Mouse (Mus musculus) C2C12 (cell line): ENCODE measurements around the gene Mpzl1. TPM values are rescaled to one million over a fixed set of nuclear protein-coding genes. Genes with fewer than 3 reads are reported as not detected.

ENCODE experiments used
- H3K27me3 ChIP-seq: one replicate; pipeline ENCODE4 v1.6.1; 2011; ENCODE audit not compliant: control insufficient read depth, insufficient read depth, insufficient read length
- H3K36me3 ChIP-seq: one replicate; pipeline ENCODE4 v1.6.1; 2011; ENCODE audit not compliant: control insufficient read depth, insufficient read depth
- H3K4me3 ChIP-seq: one replicate; pipeline ENCODE4 v1.5.1; 2011; ENCODE audit warnings: mild to moderate bottlenecking, control low read depth; ENCODE audit not compliant: poor library complexity, insufficient read depth, severe bottlenecking
- H3K79me2 ChIP-seq: one replicate; pipeline ENCODE4 v1.6.1; 2011; ENCODE audit not compliant: control insufficient read depth, insufficient read depth
- H3K79me3 ChIP-seq: one replicate; pipeline ENCODE4 v1.6.1; 2011; ENCODE audit warnings: low read depth, control low read depth
- H3ac ChIP-seq: one replicate; pipeline ENCODE3; 2011; ENCODE audit warnings: low read depth; ENCODE audit not compliant: control insufficient read depth, insufficient read length
- CEBPB ChIP-seq: IDR thresholded peaks from one replicate; pipeline ENCODE4 v1.6.1; 2011; ENCODE audit warnings: low read depth, mild to moderate bottlenecking, control low read depth, moderate library complexity
- CTCF ChIP-seq: IDR thresholded peaks from one replicate; pipeline ENCODE4 v1.5.1; 2011; ENCODE audit not compliant: control insufficient read depth, insufficient read depth, insufficient read length
- FOSL1 ChIP-seq: IDR thresholded peaks from one replicate; pipeline ENCODE4 v1.8.0; 2011; ENCODE audit warnings: mild to moderate bottlenecking, low read length; ENCODE audit not compliant: poor library complexity, insufficient read depth, severe bottlenecking
- MAX ChIP-seq: IDR thresholded peaks from one replicate; pipeline ENCODE4 v1.6.1; 2011; ENCODE audit warnings: mild to moderate bottlenecking, control low read depth
- MYOD1 ChIP-seq: IDR thresholded peaks from one replicate; pipeline ENCODE4 v1.6.1; 2011; ENCODE audit warnings: low read depth; ENCODE audit not compliant: control insufficient read depth, insufficient read length
- MYOG ChIP-seq: IDR thresholded peaks from one replicate; pipeline ENCODE4 v1.6.1; 2011; ENCODE audit not compliant: control insufficient read depth, insufficient read length; ENCODE audit errors: extremely low read depth
- USF1 ChIP-seq: IDR thresholded peaks from one replicate; pipeline ENCODE4 v1.6.1; 2011; ENCODE audit warnings: low read depth, mild to moderate bottlenecking, control low read depth, moderate library complexity
- polyA plus RNA-seq: library from polyadenylated mRNA; unstranded; fragments of >200 nt; fragmentation: generic; extraction: Trizol; gene quantifications from one replicate; pipeline ENCODE4 v1.2.1, GENCODE M21; 2012; ENCODE audit warnings: missing spikeins

Gene Mpzl1
- polyA plus RNA-seq, 1 experiment, result 32.1 TPM

- peaks cover 3% of the 10 kb centered on the region for H3K36me3 ChIP-seq
- no peak overlapping the region for H3ac ChIP-seq
- no peaks in the 10 kb centered on the region for H3K27me3 ChIP-seq
- TF ChIP-seq MAX (no peak), FOSL1 (no peak), MYOD1 (no peak), USF1 (no peak), CTCF (no peak), MYOG (no peak), CEBPB (no peak)
- H3K4me3 ChIP-seq, result no peak overlapping the region
- no peaks in the 10 kb centered on the region for H3K79me2 ChIP-seq
- no peaks in the 10 kb centered on the region for H3K79me3 ChIP-seq
Observed at GRCm38 (mm10) chr1:165590760-165591159, 43.6 kb downstream of the Mpzl1 start.

GRCm38 (mm10) chr1:165589280-165590048 is 44.9 kb downstream of the Mpzl1 start:
- H3K79me2 ChIP-seq, result no peaks in the 10 kb centered on the region

GRCm38 (mm10) chr1:165587845-165588244 is 46.5 kb downstream of the Mpzl1 start:
- Histone ChIP-seq H3K27me3 (no peaks in the 10 kb centered on the region), H3K79me3 (no peaks in the 10 kb centered on the region), H3ac (no peak overlapping the region), H3K4me3 (no peak overlapping the region), H3K36me3 (peaks cover 3% of the 10 kb centered on the region), H3K79me2 (no peaks in the 10 kb centered on the region)
- no peak for TF ChIP-seq USF1
- no peak for TF ChIP-seq MAX
- no peak for TF ChIP-seq CTCF
- TF ChIP-seq MYOG, result no peak
- TF ChIP-seq CEBPB, result no peak
- TF ChIP-seq FOSL1, result no peak
- TF ChIP-seq MYOD1, result no peak

More at GRCm38 (mm10) chr1:165589280-165590048, 44.9 kb downstream of the Mpzl1 start:
- TF ChIP-seq FOSL1 (no peak), MYOG (no peak), MAX (no peak), MYOD1 (no peak), USF1 (no peak), CTCF (no peak), CEBPB (no peak)
- Histone ChIP-seq H3K27me3 (no peaks in the 10 kb centered on the region), H3K79me3 (no peaks in the 10 kb centered on the region), H3ac (no peak overlapping the region), H3K4me3 (no peak overlapping the region), H3K36me3 (peaks cover 3% of the 10 kb centered on the region)

GRCm38 (mm10) chr1:165586366-165586765 is 48.0 kb downstream of the Mpzl1 start:
- no peaks in the 10 kb centered on the region for H3K79me2 ChIP-seq
- TF ChIP-seq MYOG (no peak), MAX (no peak), USF1 (no peak), CEBPB (no peak)
- H3K27me3 ChIP-seq, result no peaks in the 10 kb centered on the region

DNA sequence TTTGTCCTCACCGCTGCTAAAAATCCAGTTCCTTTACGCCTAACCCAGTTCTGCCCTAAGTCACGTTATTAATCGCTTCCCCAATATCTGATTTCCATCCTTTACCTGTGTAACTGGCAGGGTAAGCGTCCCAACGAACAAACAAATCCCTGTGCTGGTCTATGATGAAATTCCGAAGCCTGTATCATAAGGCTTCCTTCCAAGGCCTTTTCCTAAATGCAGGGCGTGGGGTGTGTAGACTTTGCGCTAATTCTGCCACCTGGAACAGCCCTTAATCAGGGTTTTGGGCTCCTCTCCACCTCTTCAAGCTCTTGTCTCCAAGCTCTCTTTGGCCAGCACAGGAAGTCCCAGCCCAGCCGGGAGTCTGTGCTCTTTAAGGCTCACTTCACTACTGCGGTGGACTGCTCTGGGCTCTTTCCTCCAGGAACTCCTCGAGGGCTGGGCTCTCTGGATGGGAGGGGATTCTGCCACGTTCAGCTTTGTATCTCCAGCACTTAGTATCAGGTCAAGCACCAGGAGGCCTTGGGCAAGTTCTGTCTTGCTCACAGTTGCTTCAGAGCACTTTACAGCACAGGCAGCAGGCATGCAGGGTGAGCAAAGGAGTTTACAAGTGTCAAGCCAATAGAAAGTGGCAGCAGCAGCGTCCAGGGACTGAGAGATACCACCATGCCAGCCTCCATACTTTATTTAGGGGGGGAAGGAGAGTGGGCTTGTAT is 48.8 kb downstream of the Mpzl1 start:
- Histone ChIP-seq H3K79me2 (no peaks in the 10 kb centered on the region), H3K36me3 (no peaks in the 10 kb centered on the region), H3K4me3 (no peak overlapping the region), H3K27me3 (no peaks in the 10 kb centered on the region), H3K79me3 (no peaks in the 10 kb centered on the region), H3ac (no peak overlapping the region)
- TF ChIP-seq MYOG (no peak), MAX (no peak), USF1 (no peak), CTCF (no peak), CEBPB (no peak)

More at GRCm38 (mm10) chr1:165586366-165586765, 48.0 kb downstream of the Mpzl1 start:
- no peaks in the 10 kb centered on the region for H3K79me3 ChIP-seq
- H3K4me3 ChIP-seq, result no peak overlapping the region
- no peak overlapping the region for H3ac ChIP-seq
- no peaks in the 10 kb centered on the region for H3K36me3 ChIP-seq

GRCm38 (mm10) chr1:165583529-165584184 is 50.7 kb downstream of the Mpzl1 start:
- no peak overlapping the region for H3K4me3 ChIP-seq
- H3K27me3 ChIP-seq, result no peaks in the 10 kb centered on the region
- H3K79me3 ChIP-seq, result no peaks in the 10 kb centered on the region
- no peak overlapping the region for H3ac ChIP-seq
- H3K79me2 ChIP-seq, result no peaks in the 10 kb centered on the region
- peak; percentile 92 for TF ChIP-seq CTCF
- TF ChIP-seq CEBPB, result no peak
- H3K36me3 ChIP-seq, result no peaks in the 10 kb centered on the region
